Mouse (Mus musculus) olfactory bulb, adult 2 months (tissue): Measurements from ENCODE around the gene Pou2f1. TPM values are rescaled to one million over a fixed set of nuclear protein-coding genes. Genes with fewer than 3 reads are reported as not detected.

ENCODE experiments used
- H3K27ac ChIP-seq: fragments of 200-500 bp; 2 replicates; pipeline ENCODE4 v1.5.1; 2012; ENCODE audit warnings: low read depth, low read length; ENCODE audit not compliant: insufficient read depth
- H3K4me1 ChIP-seq: fragments of 200-500 bp; 2 replicates; pipeline ENCODE4 v1.6.1; 2012; ENCODE audit warnings: low read length; ENCODE audit not compliant: control insufficient read depth, insufficient read depth
- H3K4me3 ChIP-seq: fragments of 200-500 bp; 2 replicates; pipeline ENCODE4 v1.5.1; 2012; ENCODE audit warnings: mild to moderate bottlenecking, low read depth, low read length, moderate library complexity; ENCODE audit not compliant: insufficient read depth
- CTCF ChIP-seq: fragments of 200-500 bp; IDR thresholded peaks from 2 replicates; pipeline ENCODE4 v1.5.1; 2012; ENCODE audit warnings: low read depth, mild to moderate bottlenecking, low read length, moderate library complexity; ENCODE audit not compliant: insufficient read depth
- POLR2A ChIP-seq: fragments of 200-500 bp; IDR thresholded peaks from 2 replicates; pipeline ENCODE4 v1.6.1; 2012; ENCODE audit warnings: mild to moderate bottlenecking, low read depth, low read length, moderate library complexity; ENCODE audit not compliant: insufficient read depth
- WGBS: fragments of 180-500 bp; shearing (Covaris S2); methylation state at CpG from one replicate; pipeline ENCODE4 v1.1.7; 2018; 5-methylcytosine and 5-hydroxymethylcytosine counted together
- polyA plus RNA-seq: library from polyadenylated mRNA; stranded (reverse); fragments of >200 nt; gene quantifications from 2 replicates; pipeline ENCODE4 v1.2.4, GENCODE M21; 2012; ENCODE audit warnings: low replicate concordance; ENCODE audit not compliant: missing spikeins, insufficient read depth, insufficient read length

The Pou2f1 gene
- polyA plus RNA-seq, 1 experiment = not detected

DNA sequence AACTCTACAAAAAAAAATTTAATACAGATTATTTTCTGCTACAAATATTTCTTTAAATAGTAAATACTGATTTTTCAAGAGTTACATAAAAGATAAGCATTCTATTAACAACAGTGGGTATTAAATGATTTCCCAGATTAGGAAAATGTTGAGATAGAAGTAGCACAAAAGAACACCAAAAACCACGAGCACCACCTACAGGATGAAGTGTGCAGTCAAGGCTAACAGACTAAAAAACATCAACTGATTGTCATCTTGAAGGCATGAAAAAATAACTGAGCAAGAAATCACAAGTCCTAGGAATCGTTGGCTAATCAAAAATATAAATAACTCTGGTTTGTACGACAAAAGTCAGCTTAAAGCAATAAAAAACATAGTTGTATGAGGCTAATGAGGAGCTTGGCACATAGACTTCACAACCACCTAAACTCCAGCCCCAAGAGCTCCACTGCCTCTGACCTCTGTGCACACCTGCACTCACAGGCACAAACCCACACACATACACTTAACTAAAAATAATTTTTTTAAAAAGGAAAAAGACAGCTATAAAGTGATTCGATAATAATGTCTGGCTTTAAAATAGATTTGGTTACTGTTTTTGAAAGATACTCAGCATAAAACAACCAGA lies 35.3 kb downstream of the Pou2f1 start:
- Histone ChIP-seq H3K4me3 (no peak overlapping the region), H3K27ac (no peak overlapping the region), H3K4me1 (no peaks in the 10 kb centered on the region)
- 20% methylated on average over 4 of the region's 4 CpGs for WGBS
- TF ChIP-seq POLR2A (no peak), CTCF (no peak)

DNA sequence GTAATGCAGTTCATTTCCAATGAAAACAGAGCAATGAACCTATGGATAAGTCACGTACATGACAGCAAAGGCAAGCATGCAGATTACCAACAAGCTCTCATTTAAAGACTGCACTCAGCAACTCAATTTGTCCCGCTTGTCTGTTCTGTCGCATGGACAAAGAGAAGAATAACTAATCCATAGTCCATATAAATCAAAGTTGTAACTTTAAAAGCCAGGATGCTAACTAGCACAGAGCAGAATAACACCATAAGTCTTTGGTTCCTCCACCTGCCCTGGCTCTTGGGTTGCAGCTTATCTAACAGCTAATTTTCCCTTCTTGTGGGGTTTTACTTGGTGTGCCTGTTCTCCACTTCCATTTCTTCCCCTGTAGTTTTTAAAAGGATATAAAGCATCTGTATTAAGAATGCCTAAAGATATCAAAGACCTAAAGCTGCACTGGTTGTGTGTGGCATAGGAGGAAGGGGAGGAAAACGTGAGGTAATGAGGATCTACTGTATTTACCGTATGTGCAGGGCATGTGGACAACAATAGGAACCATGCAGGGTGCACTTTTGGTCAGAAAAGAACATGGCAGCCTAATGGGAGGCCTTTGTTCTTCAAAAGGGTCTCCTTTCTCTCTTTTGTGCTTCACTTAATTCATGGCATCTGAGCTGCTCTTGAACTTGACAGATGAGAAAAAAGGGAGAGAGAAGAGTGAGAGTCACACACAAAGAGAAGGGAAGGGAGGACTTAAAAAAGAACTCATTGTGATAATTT lies 36.1 kb downstream of the Pou2f1 start:
- no peak overlapping the region for H3K27ac ChIP-seq
- no peak overlapping the region for H3K4me3 ChIP-seq
- TF ChIP-seq POLR2A (no peak), CTCF (no peak)
- H3K4me1 ChIP-seq = no peaks in the 10 kb centered on the region
- WGBS = 76% methylated on average over 5 of the region's 5 CpGs

DNA sequence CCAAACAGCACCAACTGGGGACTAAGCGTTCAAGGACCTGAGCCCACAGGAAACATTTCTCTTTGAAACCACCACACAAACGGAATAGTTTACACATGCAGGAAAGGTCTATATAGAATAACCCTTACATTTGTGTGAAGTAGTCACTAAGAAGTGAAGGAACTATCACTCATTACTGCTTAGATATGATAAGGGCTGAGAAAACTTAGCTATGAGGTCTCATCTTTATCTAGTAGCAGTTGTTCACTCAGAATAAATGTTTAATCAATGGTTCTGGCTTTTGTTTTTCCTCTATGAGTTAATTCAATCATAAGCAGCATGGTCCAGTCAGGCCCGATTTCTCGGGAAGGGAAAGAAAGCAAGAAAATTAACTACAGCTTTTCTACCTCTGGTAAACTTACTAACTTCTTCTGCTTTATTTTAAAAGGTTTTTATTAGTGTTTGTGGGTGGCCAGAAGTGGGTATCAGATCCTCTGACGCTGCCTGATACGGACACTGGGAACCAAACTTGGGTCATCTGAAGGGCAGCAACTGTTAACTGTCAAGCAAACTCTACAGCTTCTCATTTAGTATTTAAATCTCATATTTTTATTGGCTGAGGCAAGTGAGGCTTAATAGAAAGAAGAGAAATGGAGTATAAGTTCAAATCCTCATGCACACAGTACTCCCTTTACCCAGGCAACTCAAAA lies 40.7 kb downstream of the Pou2f1 start:
- no peaks in the 10 kb centered on the region for H3K4me1 ChIP-seq
- H3K4me3 ChIP-seq = no peak overlapping the region
- TF ChIP-seq CTCF (no peak), POLR2A (no peak)
- no peak overlapping the region for H3K27ac ChIP-seq
- WGBS = 86% methylated on average over 6 of the region's 6 CpGs

DNA sequence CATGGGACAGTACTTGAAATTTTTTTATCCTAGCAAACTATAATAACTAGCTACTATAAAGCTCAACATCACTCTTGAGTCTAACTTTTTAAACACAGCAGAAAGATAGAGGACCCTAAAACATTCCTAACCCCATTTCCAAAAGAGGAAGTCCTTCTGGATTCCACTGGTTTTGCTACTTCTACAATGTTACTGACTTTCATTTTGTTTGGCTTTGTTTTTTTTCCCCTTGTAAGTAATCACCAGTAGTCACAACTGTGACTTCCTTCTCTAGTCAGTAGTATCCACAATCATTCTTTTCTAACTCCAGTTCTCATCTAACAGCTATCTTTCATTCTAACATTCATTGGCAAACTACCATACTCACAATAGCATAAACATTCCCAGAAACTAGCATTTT lies 44.3 kb downstream of the Pou2f1 start:
- TF ChIP-seq CTCF = no peak
- TF ChIP-seq POLR2A = no peak
- no peak overlapping the region for H3K27ac ChIP-seq

DNA sequence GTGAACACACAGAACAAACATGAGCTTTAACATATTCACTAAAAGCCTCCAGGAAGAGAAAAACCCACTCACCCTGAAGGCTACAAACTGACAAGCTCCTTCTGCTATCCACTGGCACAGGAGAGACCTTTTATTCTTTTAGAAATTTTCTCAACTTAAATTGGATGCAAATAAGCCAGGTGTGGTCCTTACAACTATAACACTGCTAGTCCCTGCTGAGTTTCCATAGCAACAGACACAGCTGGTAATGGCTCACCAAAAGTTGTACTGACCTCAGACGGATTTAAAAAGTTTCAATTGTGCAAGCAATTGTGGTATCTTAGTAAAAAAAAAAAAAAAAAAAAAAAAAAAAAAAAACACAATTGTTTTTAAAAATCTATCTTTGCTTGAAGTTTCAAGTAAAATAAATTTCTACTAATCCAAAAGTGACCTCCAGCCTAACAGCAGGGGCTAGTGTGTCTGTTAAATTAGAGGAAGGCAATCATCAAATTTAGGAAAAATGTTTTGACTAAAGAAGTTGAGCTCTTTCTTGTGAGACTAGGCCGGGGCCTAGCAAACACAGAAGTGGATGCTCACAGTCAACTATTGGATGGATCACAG lies 54.2 kb downstream of the Pou2f1 start:
- H3K27ac ChIP-seq = no peak overlapping the region
- TF ChIP-seq POLR2A (no peak), CTCF (no peak)
- WGBS = 43% methylated on average over 2 of the region's 2 CpGs
- H3K4me1 ChIP-seq = no peaks in the 10 kb centered on the region
- no peak overlapping the region for H3K4me3 ChIP-seq

More for the DNA sequence above, 44.3 kb downstream of the Pou2f1 start:
- no peaks in the 10 kb centered on the region for H3K4me1 ChIP-seq
- H3K4me3 ChIP-seq = no peak overlapping the region

DNA sequence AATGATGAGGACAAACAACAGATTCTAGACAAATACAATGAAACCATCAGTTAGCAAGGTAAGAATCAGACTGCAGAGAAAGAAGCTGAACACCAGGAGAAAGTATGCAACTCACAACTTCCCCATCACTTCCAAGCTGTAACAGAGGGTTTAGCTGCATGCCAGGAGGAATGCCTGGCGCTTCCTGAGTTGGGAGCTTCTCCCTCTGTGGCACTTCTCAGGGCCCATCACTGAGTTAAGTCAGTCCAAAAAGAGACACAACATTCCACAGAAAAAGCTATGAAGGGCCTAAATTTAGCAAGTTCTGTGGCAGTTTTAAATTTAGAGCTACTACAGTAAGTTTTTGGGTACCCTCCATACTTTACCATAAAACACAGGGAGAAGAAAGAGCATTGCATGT lies 59.2 kb downstream of the Pou2f1 start:
- no peaks in the 10 kb centered on the region for H3K4me1 ChIP-seq
- 100% methylated on average over 1 of the region's 1 CpGs for WGBS
- no peak overlapping the region for H3K4me3 ChIP-seq
- H3K27ac ChIP-seq = no peak overlapping the region
- TF ChIP-seq POLR2A = no peak
- TF ChIP-seq CTCF = no peak

DNA sequence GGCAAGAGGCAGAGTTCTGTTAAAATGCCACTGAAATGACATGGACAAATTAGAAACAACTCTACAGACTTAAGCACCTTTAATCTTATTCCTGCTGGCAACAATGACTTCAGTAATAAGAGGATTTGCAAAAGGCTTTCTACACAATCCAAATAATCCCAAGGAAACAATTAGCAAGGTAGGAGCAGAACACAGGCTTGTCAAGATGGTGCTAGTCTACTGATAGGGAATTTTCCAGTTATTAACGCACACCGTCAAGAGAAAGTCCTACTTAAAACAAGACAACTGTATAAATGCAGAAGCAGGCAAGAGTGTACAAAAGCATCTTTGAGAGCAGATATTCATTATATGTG lies 67.0 kb downstream of the Pou2f1 start:
- WGBS = 37% methylated on average over 2 of the region's 2 CpGs
- Histone ChIP-seq H3K4me3 (no peak overlapping the region), H3K27ac (no peak overlapping the region), H3K4me1 (no peaks in the 10 kb centered on the region)
- no peak for TF ChIP-seq CTCF
- no peak for TF ChIP-seq POLR2A

DNA sequence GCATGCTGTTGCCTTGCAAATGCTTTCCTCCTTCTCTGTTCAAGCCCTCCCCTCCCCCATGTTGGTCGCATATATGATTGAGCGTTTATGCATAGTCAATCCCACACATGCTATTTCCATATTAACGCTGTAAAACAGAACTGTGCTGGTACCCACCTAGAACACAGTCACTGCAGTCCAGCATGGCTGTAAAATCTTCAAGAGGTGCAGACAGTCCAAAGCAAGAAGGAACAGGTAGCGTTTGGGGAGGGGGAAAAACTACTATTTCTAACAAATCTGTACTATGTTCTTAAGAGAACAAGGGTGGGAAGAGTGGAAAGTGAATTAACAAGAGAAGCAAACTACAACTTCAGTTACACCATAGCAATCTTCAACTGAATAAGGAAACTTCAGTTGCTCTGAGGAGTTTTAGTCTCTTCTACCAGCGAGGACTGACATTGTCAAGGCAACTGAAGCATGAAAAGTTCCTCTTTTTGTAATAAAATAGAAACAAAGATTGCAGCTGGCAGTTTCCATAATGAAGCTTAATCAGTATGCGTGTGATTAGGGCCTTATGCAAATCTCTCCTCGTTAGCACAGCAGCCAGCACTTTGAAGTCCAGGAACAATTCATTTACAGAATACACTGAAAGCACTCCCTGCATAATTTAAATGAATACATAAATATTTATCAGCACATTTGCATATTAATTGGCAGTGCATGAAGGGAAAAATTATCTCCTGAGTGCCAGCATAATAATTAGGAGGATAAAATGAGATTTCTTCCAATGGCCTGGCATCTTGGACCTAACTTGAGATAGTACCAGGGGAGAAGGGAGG lies 67.6 kb downstream of the Pou2f1 start:
- H3K27ac ChIP-seq = peak overlapping the region; percentile 39
- no peak for TF ChIP-seq POLR2A
- no peak for TF ChIP-seq CTCF
- H3K4me3 ChIP-seq = no peak overlapping the region
- no peaks in the 10 kb centered on the region for H3K4me1 ChIP-seq
- 18% methylated on average over 7 of the region's 7 CpGs for WGBS
